Mouse (Mus musculus) gastrocnemius, postnatal 4 days (tissue): ENCODE data around the gene Twsg1. TPM values are rescaled to one million over a fixed set of nuclear protein-coding genes. Genes with fewer than 3 reads are reported as not detected.

Source experiments
- DNase-seq, 2 experiments: peaks; one replicate each; pipeline ENCODE4 v3.0.0; 2021 to 2022; ENCODE audit warnings: low spot score in 2 of 2, mixed read lengths in 2 of 2
- total RNA-seq, 2 experiments: library from RNA; stranded (reverse); gene quantifications; 2 replicates each; pipeline ENCODE4 v1.2.3; 2021

Twsg1 gene
- total RNA-seq, 2 experiments from 2014 or later, result 38.6 to 45.8 TPM

GRCm38 (mm10) chr17:65937671-65938070 lies 13.4 kb downstream of the Twsg1 start:
- no peak for DNase-seq

DNA sequence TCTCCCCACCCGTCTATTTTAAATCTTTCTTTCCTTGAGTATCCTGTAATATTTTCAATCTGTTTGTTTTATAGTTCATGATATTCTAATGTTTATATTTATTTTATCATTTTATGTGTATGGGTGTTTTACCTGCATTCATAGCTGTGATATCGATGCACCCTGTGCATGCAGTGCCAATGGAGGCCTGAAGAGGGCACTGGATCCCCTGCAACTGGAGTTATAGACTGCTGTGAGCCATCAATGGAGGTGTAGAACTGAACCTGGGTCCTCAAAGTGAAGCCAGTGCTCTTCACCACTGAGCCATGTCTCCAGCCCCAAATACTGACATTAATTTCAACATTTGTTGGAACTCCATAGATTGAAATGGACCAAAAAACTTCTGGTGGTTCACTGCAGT lies 17.3 kb downstream of the Twsg1 start:
- DNase-seq, result no peak

- DNase-seq, result no peak
These were observed 19.5 kb downstream of the Twsg1 start for GRCm38 (mm10) chr17:65931525-65931924.

DNA sequence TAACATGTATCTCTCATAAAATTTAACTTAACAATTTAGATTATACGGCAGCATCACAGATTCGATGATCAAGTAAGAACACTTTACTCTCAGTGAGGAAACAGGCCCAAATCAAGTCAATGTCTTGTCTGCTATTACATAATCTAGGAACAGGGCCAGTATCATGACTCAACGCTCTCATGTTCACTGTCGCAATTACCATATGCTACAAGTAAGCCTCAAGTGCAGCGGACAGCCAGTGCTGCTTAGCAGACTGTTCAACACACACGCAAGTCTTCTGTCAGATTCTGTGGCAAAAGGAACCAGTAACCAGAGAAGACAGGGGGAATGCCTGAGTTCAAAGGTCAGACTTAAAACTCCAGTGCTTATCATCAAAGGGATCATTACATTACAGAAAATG lies 20.1 kb downstream of the Twsg1 start:
- DNase-seq, result no peak

GRCm38 (mm10) chr17:65930158-65930826 lies 20.7 kb downstream of the Twsg1 start:
- no peak for DNase-seq

GRCm38 (mm10) chr17:65929319-65929978 lies 21.6 kb downstream of the Twsg1 start:
- no peak for DNase-seq

DNA sequence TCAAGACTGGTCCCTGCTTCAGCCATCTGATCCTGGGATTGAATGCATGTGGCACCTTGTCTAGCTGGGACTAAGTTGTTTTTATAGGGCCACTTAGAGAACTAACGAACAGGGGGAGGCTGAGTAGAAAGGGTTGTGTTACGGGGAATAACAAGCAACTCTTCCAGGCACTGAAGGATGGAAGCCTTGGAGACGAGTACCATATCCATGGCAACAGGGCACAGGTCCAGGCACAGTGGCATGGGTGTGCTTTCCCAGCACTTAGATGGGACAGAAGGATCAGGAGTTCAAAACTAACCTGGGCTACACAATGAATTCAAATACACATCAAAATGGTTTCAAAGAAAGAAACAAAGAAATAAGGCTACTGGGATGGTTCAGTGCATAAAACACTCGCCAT lies 23.9 kb downstream of the Twsg1 start:
- DNase-seq, result no peak

DNA sequence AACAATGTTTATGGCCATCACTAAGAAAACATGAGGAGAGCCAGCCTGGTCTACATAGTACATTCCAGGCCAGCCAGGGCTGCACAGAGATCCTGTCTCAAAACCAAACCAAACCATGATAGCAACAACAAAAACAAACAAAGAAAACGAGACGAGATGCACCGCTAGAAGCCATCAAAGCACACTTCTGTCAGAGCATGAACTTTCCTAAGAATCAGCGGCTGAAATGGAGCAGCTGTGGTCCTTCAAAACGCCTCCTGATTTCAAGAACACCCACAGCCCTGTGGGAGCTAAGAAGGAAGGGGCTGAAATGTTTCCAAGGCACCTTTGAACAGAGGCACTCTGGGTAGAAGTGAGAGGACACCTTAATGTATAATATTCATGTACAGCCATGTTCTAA lies 26.8 kb downstream of the Twsg1 start:
- DNase-seq, result no peak

DNA sequence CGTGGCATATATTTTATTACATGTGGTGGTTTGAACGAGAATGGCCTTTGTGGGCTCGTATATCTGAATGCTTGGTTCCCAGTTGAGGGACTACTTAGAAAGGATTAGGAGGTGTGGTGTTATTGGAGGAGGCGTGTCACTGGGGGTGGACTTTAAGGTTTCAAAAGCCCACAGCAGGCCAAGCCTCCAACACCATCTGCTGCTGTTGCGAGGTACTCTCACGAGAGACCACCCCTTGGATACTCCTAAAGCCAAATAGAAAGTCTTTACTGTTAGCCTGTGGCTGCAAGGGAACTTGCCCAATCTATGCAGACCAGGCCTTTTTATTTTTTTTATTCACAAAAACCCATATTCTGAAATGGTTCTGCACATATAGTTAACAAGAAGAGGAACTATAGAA lies 29.1 kb downstream of the Twsg1 start:
- no peak for DNase-seq

GRCm38 (mm10) chr17:65919235-65919634 lies 31.8 kb downstream of the Twsg1 start:
- DNase-seq, result no peak

DNA sequence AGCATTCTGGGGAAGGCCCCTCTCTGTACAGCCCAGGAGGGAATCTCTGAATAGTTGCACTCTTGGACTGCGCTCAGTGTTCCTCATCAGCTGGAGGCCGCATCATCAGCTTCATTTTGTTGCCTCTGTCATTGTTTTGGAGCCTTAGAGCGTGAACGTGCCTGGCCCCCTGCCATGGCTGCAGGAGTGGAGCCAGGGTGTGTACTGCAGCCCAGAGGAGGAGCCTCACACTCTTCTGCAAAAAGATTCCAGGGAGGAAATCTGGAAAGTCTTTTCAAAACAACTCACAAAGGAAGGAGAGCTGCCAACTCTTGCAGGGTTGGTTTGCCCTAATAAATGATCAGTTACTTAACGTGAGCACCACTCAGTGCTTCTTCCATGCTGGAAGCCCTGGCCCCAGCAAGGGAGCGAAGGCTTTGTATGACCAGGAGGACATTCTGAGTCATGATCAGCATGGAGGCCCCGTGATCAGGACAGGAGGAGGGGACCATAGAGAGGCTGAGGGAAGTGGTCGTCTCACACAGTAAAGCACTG lies 34.8 kb downstream of the Twsg1 start:
- peak; percentile 90 to 94 for DNase-seq

DNA sequence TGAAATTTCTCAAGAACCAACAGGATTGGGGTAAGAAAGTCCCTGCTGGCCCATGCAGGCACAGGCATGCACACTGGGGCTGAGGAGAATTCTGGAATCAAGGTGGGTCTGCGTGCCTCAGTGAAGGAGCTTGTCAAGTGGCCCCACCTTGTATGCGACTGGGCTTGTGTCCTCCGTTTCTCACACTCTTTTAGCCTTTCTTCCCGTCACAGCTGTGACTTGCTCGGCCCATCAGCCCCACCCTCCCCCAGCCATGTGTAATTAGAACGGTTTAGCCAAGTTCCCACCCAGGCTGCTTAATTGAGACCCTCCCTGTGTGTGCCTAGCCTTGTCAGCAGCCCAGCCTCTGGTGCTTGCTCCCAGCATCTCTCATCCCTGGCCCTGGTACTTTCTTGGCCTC lies 36.9 kb downstream of the Twsg1 start:
- no peak for DNase-seq

DNA sequence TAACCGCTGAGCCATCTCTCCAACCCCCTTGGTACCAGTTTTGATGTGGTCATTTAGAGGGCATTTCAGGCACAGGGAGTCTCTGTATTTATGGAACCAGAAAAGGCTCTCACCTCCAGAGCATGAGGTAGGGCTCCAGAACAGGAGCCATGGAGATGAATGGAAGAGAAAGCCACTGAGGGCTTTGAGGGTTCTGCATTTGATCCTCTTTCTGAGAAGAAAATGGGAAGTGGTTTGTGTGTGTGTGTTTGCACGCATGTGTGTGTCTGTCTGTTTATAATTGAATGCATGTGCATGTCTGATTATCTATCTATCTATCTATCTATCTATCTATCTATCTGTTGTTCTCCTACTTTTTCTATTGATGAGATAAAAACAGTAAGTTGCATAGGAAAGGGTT lies 38.8 kb downstream of the Twsg1 start:
- DNase-seq, result no peak

- no peak for DNase-seq
These were observed 39.5 kb downstream of the Twsg1 start for GRCm38 (mm10) chr17:65911285-65912069.

DNA sequence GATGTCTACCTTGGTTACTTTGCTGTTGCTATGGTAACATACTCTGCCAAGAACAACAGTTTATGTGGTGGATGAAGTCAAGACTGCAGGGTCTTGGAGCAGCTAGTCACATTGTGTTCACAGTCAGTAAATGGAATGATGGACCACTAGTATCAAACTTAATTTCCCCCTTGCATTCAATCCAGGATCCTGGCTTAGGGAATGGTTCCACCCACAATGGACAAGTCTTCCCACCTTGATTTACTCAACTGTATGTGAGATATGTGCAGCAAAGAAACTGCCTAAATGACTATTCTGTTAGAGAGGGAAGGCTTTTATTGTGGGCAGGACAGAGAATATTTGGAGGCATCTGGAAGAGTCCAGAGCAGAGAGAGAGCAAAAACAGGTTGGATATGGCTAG lies 42.8 kb downstream of the Twsg1 start:
- DNase-seq, result no peak

- DNase-seq, result no peak
These were observed 44.1 kb downstream of the Twsg1 start for GRCm38 (mm10) chr17:65906895-65907401.

DNA sequence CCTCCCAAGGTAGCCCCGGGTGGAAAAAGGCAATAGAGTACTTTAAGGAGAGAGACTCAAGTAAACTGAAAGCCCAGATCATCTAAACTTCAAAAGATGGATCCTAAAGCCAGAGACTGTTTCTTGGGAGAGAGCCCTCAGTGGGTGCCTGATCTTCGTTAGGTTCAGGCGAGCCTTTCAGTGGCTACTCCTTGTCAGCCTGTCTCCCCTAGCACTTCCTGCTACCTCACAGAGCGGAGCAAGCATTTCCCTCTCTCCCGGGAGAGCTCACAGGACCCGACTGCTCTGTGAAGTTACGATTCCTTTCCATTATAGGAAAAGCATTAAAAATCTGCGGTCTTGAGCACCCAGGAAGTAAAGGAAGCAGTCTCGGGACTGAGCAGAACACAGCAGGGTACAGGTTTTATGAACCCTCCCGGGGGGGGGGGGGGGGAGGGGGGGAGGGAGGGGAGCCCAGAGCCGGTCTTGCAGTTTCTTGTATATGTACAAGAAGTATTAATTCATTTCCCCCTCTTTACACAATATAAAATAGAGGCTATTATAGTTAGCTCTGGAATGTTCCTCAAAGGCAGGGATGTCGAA lies 44.6 kb downstream of the Twsg1 start:
- no peak for DNase-seq

GRCm38 (mm10) chr17:65905241-65905640 lies 45.8 kb downstream of the Twsg1 start:
- DNase-seq, result no peak

- no peak for DNase-seq
These were observed 47.2 kb downstream of the Twsg1 start for GRCm38 (mm10) chr17:65903826-65904225.

GRCm38 (mm10) chr17:65903011-65903410 lies 48.0 kb downstream of the Twsg1 start:
- no peak for DNase-seq

DNA sequence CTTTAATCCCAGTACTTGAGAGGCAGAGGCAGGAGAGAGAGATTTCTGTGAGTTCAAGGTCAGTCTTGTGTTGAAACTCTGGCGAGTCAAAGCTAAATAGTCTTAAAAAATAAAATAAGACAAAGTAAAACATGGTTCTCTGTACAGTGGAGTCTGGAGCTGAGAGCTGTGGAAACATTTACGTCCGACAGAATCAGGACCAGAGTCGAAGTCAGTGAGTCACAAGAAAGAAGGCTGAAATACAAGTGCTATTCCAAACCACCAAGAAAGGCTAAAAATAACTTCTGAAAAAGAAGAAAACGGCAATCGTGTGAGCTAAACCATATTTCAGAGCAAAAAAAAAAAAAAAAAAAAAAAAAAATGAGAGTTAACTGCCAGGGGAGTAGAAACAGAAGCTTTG lies 48.7 kb downstream of the Twsg1 start:
- DNase-seq, result no peak
